Mouse (Mus musculus): ENCODE data around the gene Cited2. TPM values are rescaled to one million over a fixed set of nuclear protein-coding genes. Genes with fewer than 3 reads are reported as not detected.

Cited2 gene
- polyA plus RNA-seq (2017; shearing (Covaris generic)), result 167 TPM

DNA sequence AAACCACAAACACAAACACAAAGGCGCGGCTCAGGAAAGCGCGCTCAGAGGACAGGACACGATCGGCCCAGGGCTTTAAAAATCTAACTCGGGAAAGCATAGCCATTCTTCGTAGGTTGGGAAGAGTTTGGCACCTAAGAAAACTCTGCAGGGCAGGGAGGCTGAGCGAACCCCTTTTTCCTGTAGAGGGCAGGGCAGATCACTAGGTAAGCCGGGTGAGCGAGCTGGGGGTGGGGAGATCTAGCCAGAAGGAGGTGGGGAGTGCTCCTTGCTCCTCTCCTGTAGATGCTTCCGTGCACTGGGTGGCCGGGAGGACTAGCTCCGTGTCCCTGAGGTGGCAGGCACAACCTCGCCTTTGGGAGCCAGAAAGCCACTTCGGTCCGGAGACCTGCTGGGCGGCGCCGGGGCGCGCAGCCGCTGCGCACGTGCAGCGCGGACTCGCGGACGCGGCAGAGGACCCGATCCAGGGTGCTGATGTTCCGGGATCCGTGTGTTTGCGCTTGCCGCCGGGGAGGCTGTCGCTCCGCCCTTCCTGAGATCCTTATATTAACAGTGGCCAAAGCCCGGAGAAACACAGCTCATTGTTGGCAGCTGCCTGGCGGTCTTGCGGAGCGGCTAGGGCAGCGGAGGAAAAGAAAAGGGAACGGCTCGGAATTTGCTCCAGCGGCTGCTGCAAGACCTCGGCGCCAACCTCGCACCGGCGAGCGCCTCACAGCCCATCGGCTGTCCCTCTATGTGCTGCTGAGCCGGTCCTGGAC lies at the start of gene Cited2:
Cited2 (plus strand) TSS at position 566 of the 758 bp plus-strand sequence.

Other genes starting within 250 kb of the Cited2 start
- gene Txlnb, start 73.0 kb downstream of the Cited2 start, polyA plus RNA-seq (2017; shearing (Covaris generic)), result 1.2 TPM
- gene Heca, start 224.8 kb downstream of the Cited2 start, polyA plus RNA-seq (2017; shearing (Covaris generic)), result 124 TPM

Data from effector memory CD4-positive, alpha-beta T cell, adult 5 months (primary cell).